Mouse (Mus musculus) lung, adult 2 months (tissue): ENCODE measurements at regions not wholly inside any gene's neighbourhood (a gene's known extent, or its start where the extent isn't known, plus 50 kb on each side); places are given as distances from the start of the nearest gene placed in this dataset.

ENCODE experiments used
- CTCF ChIP-seq: fragments of 200-500 bp; IDR thresholded peaks from 2 replicates; pipeline ENCODE4 v1.5.1; 2011; ENCODE audit warnings: mild to moderate bottlenecking, low read length, control low read depth; ENCODE audit not compliant: insufficient read depth
- POLR2A ChIP-seq: fragments of 200-500 bp; IDR thresholded peaks from 2 replicates; pipeline ENCODE4 v1.6.1; 2011; ENCODE audit warnings: low read depth, mild to moderate bottlenecking, control low read depth, low read length, borderline replicate concordance; ENCODE audit errors: extremely low read depth

DNA sequence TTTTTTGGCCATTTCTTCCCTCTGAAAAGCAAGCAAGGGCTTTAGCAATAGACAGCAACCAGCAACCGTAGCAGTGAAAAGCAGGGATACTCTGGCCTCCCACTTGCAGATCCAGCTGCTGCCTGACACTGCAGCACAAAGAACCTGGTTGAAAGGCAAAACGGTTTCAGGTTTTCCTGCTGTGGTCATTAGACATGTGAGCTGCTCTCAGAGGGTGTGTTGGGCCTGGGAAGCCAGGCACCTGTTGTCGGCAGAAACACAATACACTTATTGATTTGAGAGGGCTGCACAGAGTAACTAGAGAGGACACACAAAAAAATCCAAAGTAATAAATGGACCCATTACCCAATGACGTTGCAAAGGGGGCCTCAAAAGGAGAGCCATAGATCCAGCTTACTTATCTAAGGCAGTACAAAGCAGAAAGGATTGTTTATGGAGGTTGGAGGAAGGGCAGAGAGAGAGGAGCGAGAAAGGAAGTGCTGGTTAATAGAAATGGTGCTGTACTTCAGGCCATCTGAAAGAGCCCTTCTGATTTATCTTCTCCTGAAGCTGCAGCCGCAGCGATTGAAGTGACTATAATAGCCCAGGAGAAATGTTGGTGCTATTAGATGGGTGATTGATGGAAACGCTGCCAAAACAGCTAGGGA is 495.4 kb upstream of the Acvr2a start:
- TF ChIP-seq CTCF (no peak), POLR2A (no peak)
